Mouse (Mus musculus) urinary bladder, adult 18-20 months (tissue): ENCODE results near the gene Tmub2.

Experiments used
- DNase-seq, 2 experiments: peaks; one replicate each; pipeline ENCODE4 v3.0.0; 2022; ENCODE audit warnings: low spot score in 2 of 2, mixed read lengths in 2 of 2

Gene Tmub2

GRCm38 (mm10) chr11:102327250-102327649 lies 42.5 kb downstream of the Tmub2 start:
- DNase-seq, result no peak

GRCm38 (mm10) chr11:102327839-102328238 lies 43.1 kb downstream of the Tmub2 start:
- DNase-seq, result no peak

- DNase-seq, result no peak
Measured at GRCm38 (mm10) chr11:102329518-102329917, 44.8 kb downstream of the Tmub2 start.

- DNase-seq, result no peak
Measured at GRCm38 (mm10) chr11:102330039-102330438, 45.3 kb downstream of the Tmub2 start.

GRCm38 (mm10) chr11:102331806-102332205 lies 47.1 kb downstream of the Tmub2 start:
- no peak for DNase-seq

GRCm38 (mm10) chr11:102333061-102333460 lies 48.3 kb downstream of the Tmub2 start:
- DNase-seq, result no peak

GRCm38 (mm10) chr11:102334010-102334409 lies 49.3 kb downstream of the Tmub2 start:
- DNase-seq, result no peak

GRCm38 (mm10) chr11:102334973-102335700 lies 50.4 kb downstream of the Tmub2 start:
- DNase-seq, result no peak

GRCm38 (mm10) chr11:102336191-102336590 lies 51.5 kb downstream of the Tmub2 start:
- DNase-seq, result no peak

GRCm38 (mm10) chr11:102337921-102338320 lies 53.2 kb downstream of the Tmub2 start:
- no peak for DNase-seq

- no peak for DNase-seq
Measured at GRCm38 (mm10) chr11:102338561-102338960, 53.8 kb downstream of the Tmub2 start.
